Mouse (Mus musculus) CD8-positive naive resting alpha-beta T cell, adult 2 months (primary cell): ENCODE measurements around the gene Cldn11.

Source experiments
- DNase-seq, 2 experiments: peaks; one replicate each; pipeline ENCODE4 v3.0.0; 2022; ENCODE audit warnings: low read depth in 2 of 2, low spot score in 2 of 2

The Cldn11 gene

DNA sequence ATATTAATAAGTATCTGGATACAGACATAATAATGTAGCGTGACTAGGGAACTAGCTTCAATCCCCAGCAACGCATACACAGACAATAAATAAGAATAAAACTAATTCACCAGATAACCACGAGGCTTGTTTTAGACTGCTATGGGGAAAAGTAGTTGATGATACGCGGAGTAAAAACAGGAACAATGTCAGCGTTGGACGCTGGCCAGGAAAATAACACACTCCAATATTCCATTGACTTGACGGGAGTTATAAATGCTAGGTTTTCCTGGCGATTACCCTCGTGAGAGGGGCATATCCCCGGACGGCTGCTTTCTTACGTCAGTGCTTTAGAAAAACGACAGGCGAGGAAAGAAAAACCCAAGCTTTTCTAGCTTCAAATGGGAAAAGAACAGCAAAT lies 8.1 kb downstream of the Cldn11 start:
- DNase-seq: no peak

DNA sequence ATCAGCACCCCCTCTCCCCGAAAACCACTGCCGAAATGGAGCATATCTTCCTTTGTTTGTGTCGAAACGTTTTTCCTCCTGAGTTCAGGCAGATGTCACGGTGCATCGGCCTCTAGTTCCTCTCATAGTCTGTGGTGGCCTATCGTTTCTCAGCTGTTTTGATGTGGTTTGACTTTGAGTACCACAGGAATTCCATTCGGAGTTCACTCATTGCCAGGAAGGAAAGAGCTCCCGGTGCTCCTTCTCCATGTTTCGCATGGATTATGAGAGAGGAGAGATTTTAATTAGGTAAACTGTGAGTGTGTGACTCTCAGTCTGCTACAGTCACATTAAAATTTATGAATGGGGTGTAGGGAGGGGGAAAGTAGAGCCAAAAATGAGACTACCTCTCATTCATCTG lies 10.3 kb downstream of the Cldn11 start:
- DNase-seq: no peak

DNA sequence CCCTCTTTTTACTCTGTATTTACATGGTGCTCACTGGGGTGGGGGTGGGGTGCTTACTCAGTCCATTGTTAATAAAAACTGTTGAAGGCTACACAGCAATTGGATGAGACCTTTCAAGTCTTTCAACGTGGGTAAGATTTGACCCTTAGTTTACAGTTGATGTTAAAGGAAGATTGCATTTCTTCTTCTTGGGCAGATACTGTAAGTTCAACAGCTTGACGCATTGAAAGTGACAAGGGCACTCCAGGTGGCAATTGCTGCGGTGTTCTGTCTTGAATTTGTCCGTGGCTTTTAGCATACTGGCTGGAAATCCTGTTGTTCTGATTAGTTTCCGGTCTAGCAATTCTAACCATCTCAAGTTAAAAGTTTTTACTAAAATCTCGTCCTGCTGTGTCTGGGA lies 11.6 kb downstream of the Cldn11 start:
- DNase-seq: no peak

DNA sequence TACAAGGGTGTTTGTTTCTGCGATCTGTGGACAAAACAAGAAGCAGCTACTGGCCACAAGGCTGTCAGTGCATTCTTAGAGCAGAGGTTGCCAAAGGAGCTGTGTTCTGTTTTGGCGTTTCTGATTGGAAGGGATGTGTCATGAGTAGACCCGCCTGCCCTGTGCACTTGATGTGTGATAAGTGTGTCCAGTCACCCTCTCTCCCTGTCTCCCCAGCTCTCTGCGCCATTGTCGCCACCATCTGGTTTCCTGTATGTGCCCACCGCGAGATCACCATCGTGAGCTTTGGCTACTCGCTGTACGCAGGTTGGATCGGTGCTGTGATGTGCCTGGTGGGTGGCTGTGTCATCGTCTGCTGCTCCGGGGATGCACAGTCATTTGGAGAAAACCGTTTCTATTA lies 13.1 kb downstream of the Cldn11 start:
- no peak for DNase-seq

DNA sequence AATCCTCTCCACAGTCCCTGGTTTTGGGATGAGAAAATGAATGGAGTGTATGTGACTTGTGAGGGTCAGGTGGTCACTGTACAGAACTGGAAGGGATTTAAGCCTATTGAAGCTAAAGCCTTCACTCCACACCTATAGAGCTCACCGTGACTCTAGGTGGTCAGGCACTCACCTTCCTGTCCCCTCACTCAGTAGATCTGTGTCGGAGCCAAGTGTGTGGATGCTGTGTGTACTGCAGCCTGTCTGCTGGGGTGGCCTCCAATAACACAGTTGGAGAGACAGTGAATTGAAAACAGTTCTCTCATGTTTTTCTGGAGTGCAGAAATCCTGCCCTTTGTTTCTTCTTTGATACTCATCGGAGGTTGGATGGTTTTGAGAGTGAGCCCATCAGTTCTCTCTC lies 16.1 kb downstream of the Cldn11 start:
- no peak for DNase-seq

DNA sequence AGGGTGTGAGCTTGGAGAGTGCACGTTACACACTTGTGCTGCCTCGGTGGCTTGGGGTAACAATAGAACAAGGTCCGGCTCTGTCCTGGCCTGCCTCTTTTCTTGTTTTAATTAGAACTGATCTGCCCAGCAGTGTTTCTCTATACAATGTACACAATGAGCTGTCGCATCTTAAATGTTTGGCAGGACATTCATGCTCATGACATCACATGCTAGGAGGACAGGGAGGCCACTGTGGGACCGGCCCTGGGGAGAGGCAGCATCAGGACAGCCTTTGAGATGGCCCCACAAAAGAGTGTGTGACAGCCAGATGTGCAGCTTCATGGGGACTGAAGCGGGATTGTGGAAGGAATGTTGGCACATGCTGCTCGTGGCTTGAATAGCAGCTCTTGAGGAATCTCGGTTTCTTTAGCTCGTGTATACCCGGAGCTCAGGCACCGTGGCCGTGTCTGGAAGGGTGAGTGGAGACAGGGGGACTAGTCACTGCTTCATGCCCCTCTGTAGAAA lies 16.7 kb downstream of the Cldn11 start:
- DNase-seq: no peak

DNA sequence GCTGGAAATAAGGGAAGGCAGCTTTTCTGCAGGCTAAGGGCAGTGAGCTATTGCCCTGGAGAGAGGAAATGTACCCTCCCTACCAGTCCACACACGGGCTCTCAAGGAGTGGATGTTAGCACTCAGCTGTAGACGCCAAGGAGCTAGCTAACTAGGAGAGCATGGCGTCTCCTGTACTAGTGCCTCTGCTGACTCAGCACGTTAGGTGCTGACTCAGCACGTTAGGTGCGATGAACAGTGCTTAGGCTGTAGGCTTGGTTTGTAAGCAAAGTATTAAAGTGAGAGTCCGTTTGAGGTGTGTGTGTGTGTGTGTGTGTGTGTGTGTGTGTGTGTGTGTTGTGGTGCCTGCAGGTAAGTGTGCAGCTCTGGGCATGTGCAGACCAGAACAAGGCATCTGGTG lies 40.6 kb downstream of the Cldn11 start:
- DNase-seq: no peak

DNA sequence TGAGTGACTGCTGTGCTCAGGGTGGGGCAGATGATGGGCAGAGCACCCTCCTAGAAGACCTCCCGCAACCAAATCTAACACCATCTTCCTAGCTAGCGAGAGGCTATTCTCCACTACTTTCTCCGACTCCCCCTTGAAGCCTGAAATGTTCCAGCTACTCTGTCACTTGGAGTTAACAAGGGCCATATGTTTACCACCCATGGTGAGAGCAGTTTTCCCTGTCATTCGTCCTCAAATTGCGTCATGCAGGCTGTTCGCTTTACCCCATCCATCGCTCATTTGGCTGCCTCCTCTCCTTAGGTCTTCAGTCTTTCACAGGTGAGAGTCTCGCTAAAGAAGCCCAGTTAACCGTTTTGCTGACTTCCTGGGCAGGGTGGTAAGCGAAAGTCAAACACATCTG lies 41.7 kb downstream of the Cldn11 start:
- no peak for DNase-seq

DNA sequence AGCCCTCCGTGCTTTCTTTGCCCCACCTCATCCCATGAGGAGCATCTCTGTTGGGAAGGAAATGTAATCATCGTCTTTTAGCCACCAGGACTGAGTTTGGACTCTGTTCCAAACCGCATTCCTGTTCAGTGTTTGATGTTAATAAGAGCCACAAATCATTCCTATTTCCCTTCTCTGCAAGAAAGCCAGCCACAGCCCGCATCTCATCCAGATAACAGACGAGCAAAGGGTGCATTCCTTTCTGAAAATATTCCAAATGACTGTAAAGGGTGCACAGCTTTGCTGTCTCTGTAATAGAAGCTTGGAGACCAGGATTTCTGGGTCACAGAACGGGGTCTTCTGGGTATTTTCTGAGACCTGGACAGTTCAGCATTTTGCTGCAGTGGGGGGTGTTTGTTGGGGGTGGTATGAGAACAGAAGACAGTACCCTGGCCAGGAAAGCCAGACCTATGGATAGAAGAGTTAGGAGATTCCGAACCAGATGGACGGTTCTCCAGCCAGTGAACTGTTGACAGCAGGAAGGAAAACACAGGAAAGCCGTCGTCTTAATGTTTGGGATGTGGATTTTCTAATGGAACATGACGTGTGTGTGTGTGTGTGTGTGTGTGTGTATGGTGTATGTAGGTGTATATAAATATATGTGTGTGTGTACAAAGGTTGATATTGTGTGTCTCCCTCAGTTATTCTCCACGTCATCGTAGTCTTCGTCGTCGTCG lies 49.6 kb downstream of the Cldn11 start:
- no peak for DNase-seq

DNA sequence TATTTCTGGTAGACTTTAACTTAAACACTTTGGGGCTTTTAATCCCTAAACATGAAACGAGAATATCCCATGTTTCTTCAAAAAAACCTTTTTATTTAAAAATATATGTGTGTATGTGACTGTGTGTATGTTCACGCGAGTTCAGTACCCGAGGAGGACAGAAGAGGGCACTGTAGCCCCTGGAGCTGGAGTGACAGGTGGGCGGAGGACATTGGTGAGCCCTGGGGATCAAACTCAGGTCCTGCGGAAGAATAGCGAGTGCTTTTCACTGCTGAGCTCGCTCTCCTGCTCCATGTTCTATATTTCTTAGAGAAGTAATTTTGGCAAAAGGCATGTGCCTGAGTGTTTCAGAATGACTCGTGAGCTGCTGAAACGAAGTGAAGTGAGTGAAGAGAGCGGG lies 54.2 kb downstream of the Cldn11 start:
- no peak for DNase-seq

DNA sequence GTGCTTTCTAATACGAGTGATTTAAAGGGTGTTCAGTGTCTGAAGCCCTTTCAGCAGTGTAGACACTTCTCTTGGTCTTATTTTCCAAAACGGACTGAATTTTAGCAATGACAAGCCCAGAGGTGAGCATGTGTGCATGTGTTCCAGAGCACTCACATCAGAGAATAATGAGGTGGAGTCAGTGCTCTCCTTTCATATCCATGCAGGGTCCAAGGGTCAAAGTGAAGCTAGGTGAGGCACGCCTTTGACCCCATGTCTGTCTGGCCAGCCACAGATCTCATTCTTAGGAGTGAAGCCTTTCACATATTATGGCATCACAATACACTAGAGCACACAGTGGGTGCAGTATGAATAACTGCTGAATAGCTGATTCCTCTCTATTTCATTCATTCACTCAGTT lies 55.4 kb downstream of the Cldn11 start:
- no peak for DNase-seq

DNA sequence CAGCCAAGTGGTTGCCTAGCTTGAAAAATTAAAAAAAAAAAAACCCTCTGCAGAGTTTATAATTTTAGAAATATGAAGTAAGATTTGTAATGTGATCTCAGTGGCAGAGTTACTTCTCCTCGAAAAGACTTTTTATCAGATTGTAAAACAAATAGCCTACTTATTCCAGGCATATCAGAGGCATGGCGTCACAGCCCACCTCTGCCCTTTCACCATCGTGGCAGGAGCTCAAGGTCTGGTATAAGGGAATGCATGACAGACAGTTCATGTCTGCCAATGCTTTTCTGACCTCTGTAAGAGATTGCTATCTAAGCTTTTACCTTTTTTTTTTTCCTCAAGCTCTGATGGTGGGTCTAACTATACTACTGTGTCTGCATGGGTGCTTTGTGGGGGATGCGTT lies 58.3 kb downstream of the Cldn11 start:
- no peak for DNase-seq

DNA sequence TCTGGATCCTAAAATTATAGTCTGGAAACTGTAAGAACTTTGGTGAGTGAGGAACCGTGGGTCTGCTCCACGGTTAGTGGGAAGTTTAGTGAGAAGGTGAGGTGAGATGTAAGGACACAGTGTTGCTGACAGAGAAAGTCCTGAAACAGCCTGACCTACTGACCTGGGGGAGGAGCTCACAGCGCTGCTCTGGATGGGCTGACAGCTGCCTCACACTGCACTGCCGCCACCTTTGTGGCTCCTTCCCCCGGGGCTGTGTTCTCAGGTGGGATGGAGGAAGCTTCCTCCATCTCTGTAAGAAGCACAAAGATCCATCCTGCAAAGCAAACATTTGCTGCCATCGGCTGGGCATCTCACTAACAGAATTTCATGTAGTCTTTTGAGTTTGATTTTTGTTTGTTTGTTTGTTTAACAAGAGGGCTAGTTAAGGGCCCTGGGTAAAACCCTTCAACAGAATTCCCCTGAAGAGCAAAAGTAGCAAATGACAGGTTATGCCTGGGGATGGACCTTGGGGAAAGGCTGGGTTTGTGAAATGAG lies 58.8 kb downstream of the Cldn11 start:
- DNase-seq: no peak

DNA sequence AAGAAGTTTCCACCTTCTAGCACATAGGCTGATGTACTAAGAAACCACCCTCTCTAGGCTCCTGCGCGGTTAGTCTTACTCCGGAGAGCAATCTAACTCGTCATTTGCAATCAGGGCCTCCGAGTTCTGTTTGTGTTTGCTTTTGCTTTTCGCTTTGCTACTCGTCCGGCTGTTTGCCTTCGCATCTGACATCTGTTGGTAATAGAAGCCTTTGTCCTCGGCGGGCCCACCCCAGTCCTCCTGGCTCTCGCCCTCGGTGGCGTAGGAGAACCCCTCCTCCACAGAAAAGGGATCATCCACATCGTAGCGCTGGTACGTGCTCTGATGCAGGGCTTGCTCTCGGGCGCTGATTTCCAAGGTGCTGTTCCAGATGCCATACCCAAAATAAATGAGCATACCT lies 59.3 kb downstream of the Cldn11 start:
- no peak for DNase-seq

DNA sequence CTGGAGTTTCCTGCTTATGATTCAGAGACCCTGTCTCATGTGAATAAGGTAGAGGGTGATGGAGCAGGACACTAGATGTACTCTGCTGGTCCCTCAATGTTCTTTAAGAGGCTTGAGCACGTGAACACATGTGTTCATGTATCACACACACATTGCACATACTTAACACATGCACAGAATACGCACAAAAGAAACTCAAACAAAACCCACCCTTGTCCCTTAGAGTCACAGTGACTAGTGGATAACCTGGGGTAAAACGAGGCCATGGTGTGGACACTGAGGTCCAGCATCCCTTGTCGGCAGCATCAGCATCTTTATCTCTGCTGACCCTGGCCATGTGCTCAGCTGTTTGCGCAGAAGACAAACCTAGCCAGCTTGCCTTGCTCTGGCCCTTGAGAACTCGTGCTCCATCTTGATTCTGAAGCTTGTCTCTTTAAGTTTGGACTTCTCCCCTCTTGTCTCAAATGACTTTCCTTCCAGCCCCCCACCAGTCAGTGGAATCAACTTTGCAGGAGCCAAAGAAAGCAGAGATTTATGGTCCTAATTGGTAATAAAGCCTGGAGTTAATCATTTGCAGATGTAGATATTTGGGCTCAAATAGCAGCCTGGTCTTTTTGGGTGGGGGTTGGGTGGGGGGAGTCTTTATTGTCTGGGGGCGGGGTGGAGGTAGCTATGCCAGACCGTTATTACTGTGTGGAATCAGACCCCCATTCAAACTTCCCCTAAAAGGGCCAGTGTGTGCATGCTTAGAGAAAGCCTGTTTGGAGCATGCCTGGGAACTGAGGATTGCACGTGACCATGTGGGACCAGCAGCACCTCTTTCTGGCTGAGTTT lies 62.7 kb downstream of the Cldn11 start:
- no peak for DNase-seq

DNA sequence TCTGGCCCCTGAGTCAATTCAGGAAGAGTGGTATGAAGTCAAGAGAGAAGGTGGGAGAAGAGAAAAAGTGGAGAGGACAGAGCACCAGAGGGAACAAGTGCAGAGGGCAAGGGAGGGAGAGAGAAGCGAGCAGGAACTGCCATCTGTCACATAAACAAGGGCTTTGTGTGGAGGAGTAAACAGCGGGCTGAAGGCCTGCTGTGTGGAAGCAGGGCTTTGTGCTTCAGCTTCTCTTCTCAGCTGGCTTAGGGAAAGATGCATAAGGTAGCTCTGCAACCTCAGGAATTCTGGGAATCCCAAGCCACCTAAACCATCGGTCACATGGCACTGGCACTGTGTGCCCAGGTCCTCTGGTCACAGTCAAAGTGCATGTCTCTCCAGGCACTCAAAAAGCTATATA lies 64.1 kb downstream of the Cldn11 start:
- no peak for DNase-seq
